Mouse (Mus musculus): ENCODE data around the gene Olfr1151.

Gene Olfr1151

GRCm38 (mm10) chr2:87855562-87855961 lies at the start of gene Olfr1151:
TSS of gene Olfr1151 (plus strand) at chr2:87855862.
- no peak for DNase-seq

GRCm38 (mm10) chr2:87809522-87809921 lies 46.1 kb upstream of the Olfr1151 start, which contains the start of gene Olfr1145:
TSS of gene Olfr1145 (plus strand) at chr2:87809822.
- no peak for DNase-seq

- no peak for DNase-seq
Measured at GRCm38 (mm10) chr2:87830233-87830632, 25.4 kb upstream of the Olfr1151 start, which contains the start of gene Olfr1148. TSS of gene Olfr1148 (plus strand) at chr2:87830533.

GRCm38 (mm10) chr2:87843693-87844092 lies 12.0 kb upstream of the Olfr1151 start, which contains the start of gene Olfr1150-ps1:
TSS of gene Olfr1150-ps1 (plus strand) at chr2:87843993.
- DNase-seq, result no peak

- DNase-seq, result no peak
Measured at GRCm38 (mm10) chr2:87866192-87866591, 10.5 kb downstream of the Olfr1151 start, which contains the start of gene Olfr1152. TSS of gene Olfr1152 (plus strand) at chr2:87866492.

- no peak for DNase-seq
Measured at GRCm38 (mm10) chr2:87894662-87895061, 39.0 kb downstream of the Olfr1151 start, which contains the start of gene Olfr1153. TSS of gene Olfr1153 (plus strand) at chr2:87894962.

GRCm38 (mm10) chr2:87905066-87905465 lies 49.4 kb downstream of the Olfr1151 start, which contains the start of gene Olfr1154:
TSS of gene Olfr1154 (minus strand) at chr2:87905166.
- no peak for DNase-seq
